Mouse (Mus musculus): ENCODE results near the gene Palmd.

- TF ChIP-seq CTCF (IDR thresholded peaks at IDR 0.05; ENCODE audit: extremely low read depth, insufficient read length, insufficient replicate concordance, low read depth, low read length) (no peak), POLR2A (IDR thresholded peaks at IDR 0.05; ENCODE audit: low read depth, low read length) (no peak)
Measured at GRCm38 (mm10) chr3:116921535-116921934, 47.3 kb downstream of the Palmd start.
